Mouse (Mus musculus): ENCODE results near the gene Tex10. TPM values are rescaled to one million over a fixed set of nuclear protein-coding genes. Genes with fewer than 3 reads are reported as not detected.

Gene Tex10
- total and polyA plus RNA-seq, 2 experiments from 2014 or later: 21.3 to 23.0 TPM

GRCm38 (mm10) chr4:48473651-48474011 lies 372 bp upstream of the Tex10 start:
- 66% methylated on average over 2 of the region's 2 CpGs for WGBS

GRCm38 (mm10) chr4:48472052-48472791 lies 1.0 kb downstream of the Tex10 start:
- no peaks in the 10 kb centered on the region for H3K27me3 ChIP-seq (ENCODE audit: insufficient read depth, low read length)
- no peak for TF ChIP-seq CTCF (IDR thresholded peaks at IDR 0.05)
- peak overlapping the region; percentile 93 for H3K4me3 ChIP-seq (ENCODE audit: low read depth, low read length)
- H3K36me3 ChIP-seq (ENCODE audit: insufficient read depth, low read length): peaks cover 6% of the 10 kb centered on the region; the same call in 1 of the 2 replicates
- peaks cover 11% of the 10 kb centered on the region for H3K4me1 ChIP-seq (ENCODE audit: insufficient read depth, low read length)
- H3K4me2 ChIP-seq (ENCODE audit: low read depth, low read length, poor library complexity, severe bottlenecking): peak overlapping the region; percentile 82
- 16% methylated on average over 12 of the region's 12 CpGs for WGBS
- H3K9me3 ChIP-seq (ENCODE audit: low read length): no peaks in the 10 kb centered on the region
- H3K27ac ChIP-seq (ENCODE audit: low read depth, low read length): no peak overlapping the region
- peak overlapping the region; percentile 81 for H3K9ac ChIP-seq (replicated peaks; ENCODE audit: low read length, poor library complexity, severe bottlenecking)
- DNase-seq (ENCODE audit: low spot score) (no peak), ATAC-seq (ENCODE audit: low FRiP score) (no peak)

More at GRCm38 (mm10) chr4:48473651-48474011, 372 bp upstream of the Tex10 start:
- peak overlapping the region; percentile 93 for H3K4me3 ChIP-seq (ENCODE audit: low read depth, low read length)
- ATAC-seq (ENCODE audit: low FRiP score) (peak; percentile 14; the same call in 1 of the 2 replicates), DNase-seq (ENCODE audit: low spot score) (no peak)
- H3K4me2 ChIP-seq (ENCODE audit: low read depth, low read length, poor library complexity, severe bottlenecking): peak overlapping the region; percentile 82
- no peak overlapping the region; the same call in 1 of the 2 replicates for H3K9ac ChIP-seq (replicated peaks; ENCODE audit: low read length, poor library complexity, severe bottlenecking)
- H3K27me3 ChIP-seq (ENCODE audit: insufficient read depth, low read length): no peaks in the 10 kb centered on the region
- peaks cover 11% of the 10 kb centered on the region for H3K4me1 ChIP-seq (ENCODE audit: insufficient read depth, low read length)
- 0 out of 2 replicates have a peak, but pooled peaks cover under 1% of the 10 kb centered on the region for H3K9me3 ChIP-seq (ENCODE audit: low read length)
- H3K36me3 ChIP-seq (ENCODE audit: insufficient read depth, low read length): no peaks in the 10 kb centered on the region
- no peak for TF ChIP-seq CTCF (IDR thresholded peaks at IDR 0.05)
- no peak overlapping the region for H3K27ac ChIP-seq (ENCODE audit: low read depth, low read length)

DNA sequence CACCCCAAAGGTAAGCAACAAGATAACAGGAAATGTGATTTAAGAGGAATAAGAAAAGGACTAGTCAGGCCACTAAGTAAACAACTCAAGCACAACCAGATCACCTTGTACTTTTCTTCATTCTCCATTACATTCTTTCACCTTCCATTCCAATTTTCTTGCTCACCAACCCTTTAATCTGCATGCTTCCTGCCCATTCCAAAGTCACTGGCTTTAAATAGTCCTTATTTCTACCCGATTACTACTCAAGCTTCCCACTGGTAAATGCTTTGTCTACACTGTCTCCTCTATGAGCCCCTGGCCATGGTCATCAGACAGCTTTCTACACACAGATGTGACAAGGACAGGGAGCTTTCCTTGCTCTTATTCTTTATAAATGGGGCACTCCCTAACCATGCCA lies 2.3 kb downstream of the Tex10 start:
- H3K4me1 ChIP-seq (ENCODE audit: insufficient read depth, low read length): peaks cover 11% of the 10 kb centered on the region
- TF ChIP-seq CTCF (IDR thresholded peaks at IDR 0.05): no peak
- H3K9ac ChIP-seq (replicated peaks; ENCODE audit: low read length, poor library complexity, severe bottlenecking): no peak overlapping the region

DNA sequence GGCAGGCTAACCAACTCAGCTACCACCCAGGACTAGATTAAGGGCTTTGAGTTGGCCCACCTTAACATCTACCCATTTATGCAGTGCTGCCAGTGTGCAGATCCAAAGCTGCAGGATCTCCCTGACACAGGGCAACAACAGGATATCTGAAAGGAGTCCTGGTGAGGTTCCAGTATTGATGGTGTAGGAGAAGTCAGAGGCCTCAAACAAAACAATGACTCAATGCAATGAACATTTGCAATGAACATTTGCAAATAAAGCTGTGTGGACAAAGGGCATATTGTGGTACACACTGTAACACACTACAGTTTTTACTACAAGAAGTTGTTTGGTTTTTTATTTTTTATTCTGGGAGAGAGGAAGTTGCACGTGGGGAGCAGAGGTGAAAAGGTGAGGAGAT lies 12.2 kb downstream of the Tex10 start:
- ATAC-seq (ENCODE audit: low FRiP score): no peak
- no peak for DNase-seq (ENCODE audit: low spot score)
- Histone ChIP-seq H3K9ac (replicated peaks; ENCODE audit: low read length, poor library complexity, severe bottlenecking) (no peak overlapping the region), H3K4me3 (ENCODE audit: low read depth, low read length) (no peak overlapping the region), H3K27ac (ENCODE audit: low read depth, low read length) (no peak overlapping the region), H3K4me1 (ENCODE audit: insufficient read depth, low read length) (no peaks in the 10 kb centered on the region), H3K27me3 (ENCODE audit: insufficient read depth, low read length) (no peaks in the 10 kb centered on the region), H3K36me3 (ENCODE audit: insufficient read depth, low read length) (peaks cover 13% of the 10 kb centered on the region; the same call in 1 of the 2 replicates), H3K9me3 (ENCODE audit: low read length) (no peaks in the 10 kb centered on the region), H3K4me2 (ENCODE audit: low read depth, low read length, poor library complexity, severe bottlenecking) (no peak overlapping the region)
- 91% methylated on average over 1 of the region's 1 CpGs for WGBS
- no peak for TF ChIP-seq CTCF (IDR thresholded peaks at IDR 0.05)

More for the DNA sequence above, 2.3 kb downstream of the Tex10 start:
- H3K27ac ChIP-seq (ENCODE audit: low read depth, low read length): no peak overlapping the region
- no peak overlapping the region for H3K4me3 ChIP-seq (ENCODE audit: low read depth, low read length)
- H3K27me3 ChIP-seq (ENCODE audit: insufficient read depth, low read length): no peaks in the 10 kb centered on the region
- ATAC-seq (ENCODE audit: low FRiP score) (no peak), DNase-seq (ENCODE audit: low spot score) (no peak)
- WGBS: 41% methylated on average over 1 of the region's 1 CpGs
- H3K4me2 ChIP-seq (ENCODE audit: low read depth, low read length, poor library complexity, severe bottlenecking): 0 out of 2 replicates have a peak overlapping the region, but pooled peaks have one; percentile 21
- H3K36me3 ChIP-seq (ENCODE audit: insufficient read depth, low read length): peaks cover 6% of the 10 kb centered on the region; the same call in 1 of the 2 replicates
- H3K9me3 ChIP-seq (ENCODE audit: low read length): no peaks in the 10 kb centered on the region

DNA sequence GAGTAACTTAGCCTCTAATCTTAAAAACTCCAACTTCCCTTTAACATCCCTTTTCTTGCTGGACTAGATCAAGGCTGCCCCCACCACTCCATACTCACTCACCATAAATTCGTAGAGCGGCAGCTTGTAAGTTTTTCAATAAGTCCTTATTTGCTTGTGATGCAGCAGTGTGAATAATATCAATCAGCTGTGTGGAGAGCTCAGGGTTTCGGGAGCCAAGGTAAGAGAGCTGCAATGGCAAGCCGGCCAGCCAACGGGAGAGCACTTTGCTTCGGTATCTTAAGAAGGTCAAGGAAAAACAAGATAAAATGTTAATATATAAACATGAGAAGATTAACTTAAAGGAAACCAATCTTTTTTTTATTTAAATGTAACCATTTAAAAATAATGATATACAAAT lies 14.8 kb downstream of the Tex10 start:
- H3K4me2 ChIP-seq (ENCODE audit: low read depth, low read length, poor library complexity, severe bottlenecking): no peak overlapping the region
- no peak for ATAC-seq (ENCODE audit: low FRiP score)
- no peaks in the 10 kb centered on the region for H3K27me3 ChIP-seq (ENCODE audit: insufficient read depth, low read length)
- H3K27ac ChIP-seq (ENCODE audit: low read depth, low read length): no peak overlapping the region
- no peak for TF ChIP-seq CTCF (IDR thresholded peaks at IDR 0.05)
- no peak overlapping the region for H3K9ac ChIP-seq (replicated peaks; ENCODE audit: low read length, poor library complexity, severe bottlenecking)
- no peaks in the 10 kb centered on the region for H3K9me3 ChIP-seq (ENCODE audit: low read length)
- no peak for DNase-seq (ENCODE audit: low spot score)
- H3K4me1 ChIP-seq (ENCODE audit: insufficient read depth, low read length): no peaks in the 10 kb centered on the region
- no peak overlapping the region for H3K4me3 ChIP-seq (ENCODE audit: low read depth, low read length)
- 97% methylated on average over 6 of the region's 6 CpGs for WGBS
- peaks cover 14% of the 10 kb centered on the region for H3K36me3 ChIP-seq (ENCODE audit: insufficient read depth, low read length)

GRCm38 (mm10) chr4:48454106-48454773 lies 19.0 kb downstream of the Tex10 start:
- peak; percentile 37 for DNase-seq (ENCODE audit: low spot score)
- ATAC-seq (ENCODE audit: low FRiP score): no peak
- H3K36me3 ChIP-seq (ENCODE audit: insufficient read depth, low read length): peaks cover 30% of the 10 kb centered on the region

More at GRCm38 (mm10) chr4:48454106-48454773, 19.0 kb downstream of the Tex10 start:
- Histone ChIP-seq H3K9ac (replicated peaks; ENCODE audit: low read length, poor library complexity, severe bottlenecking) (no peak overlapping the region), H3K4me2 (ENCODE audit: low read depth, low read length, poor library complexity, severe bottlenecking) (no peak overlapping the region), H3K27me3 (ENCODE audit: insufficient read depth, low read length) (no peaks in the 10 kb centered on the region), H3K27ac (ENCODE audit: low read depth, low read length) (no peak overlapping the region), H3K4me3 (ENCODE audit: low read depth, low read length) (no peak overlapping the region), H3K4me1 (ENCODE audit: insufficient read depth, low read length) (no peaks in the 10 kb centered on the region), H3K9me3 (ENCODE audit: low read length) (no peaks in the 10 kb centered on the region)
- peak; percentile 75 for TF ChIP-seq CTCF (IDR thresholded peaks at IDR 0.05)
- WGBS: 98% methylated on average over 2 of the region's 2 CpGs
